ENCODE assay signal across 26 mouse cellular contexts in the genomic region with DNA sequence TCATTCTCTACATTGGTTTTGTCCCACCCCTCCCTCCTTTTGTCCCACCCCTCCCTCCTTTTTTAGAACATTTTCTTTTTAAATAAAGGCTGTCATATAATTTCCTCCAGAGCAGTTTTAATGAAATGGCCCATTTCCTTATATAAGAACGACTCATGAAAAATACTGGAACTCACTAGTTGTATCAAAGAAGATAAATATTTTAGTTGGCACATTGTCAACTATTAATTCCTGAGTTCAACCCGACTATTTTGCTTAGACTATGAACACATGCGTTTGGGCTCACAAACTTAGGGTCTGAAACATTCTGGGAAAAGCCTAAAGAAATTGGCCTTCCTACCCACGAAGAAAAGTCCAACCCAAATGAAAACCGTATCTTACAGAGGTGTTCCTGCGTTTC. TPM values are rescaled to one million over a fixed set of nuclear protein-coding genes. Genes with fewer than 3 reads are reported as not detected.
DNase-seq lines count a peak whose midpoint lies in the region; ATAC-seq and TF ChIP-seq lines count a peak whose summit lies in the region.
"Had no signal": no experiment of that assay in that cellular context is flagged by ENCODE, and none has a peak within 500 bp of the region (broad histone marks: within the 10 kb centered on the region; RNA-seq: fewer than 3 reads in every experiment).

No protein-coding gene starts in this region.

- no peak overlapping the region for H3K9ac ChIP-seq in heart, embryonic 12.5 days
- no peak overlapping the region for H3K9ac ChIP-seq in limb, embryonic 13.5 days
- H3K9ac ChIP-seq: hindbrain, embryonic 13.5 days; limb, embryonic 12.5 days; liver, embryonic 14.5 days; neural tube, embryonic 15.5 days had no signal

- ATAC-seq in heart, embryonic 12.5 days (ENCODE audit: insufficient number of reproducible peaks, low FRiP score): no peak
- 0 out of 2 replicates have a peak, but pooled peaks have one; percentile 36 for ATAC-seq in limb, embryonic 13.5 days (ENCODE audit: low FRiP score, low read depth)
- ATAC-seq: activated CD4-positive, CD25-positive, alpha-beta regulatory T cell, adult 4 months; forebrain, embryonic 14.5 days; lung, postnatal 0 days had no signal

- DNase-seq in heart, postnatal 4 days: peak; percentile 3
- DNase-seq in limb, embryonic 10.5 days (ENCODE audit: low spot score): no peak
- peak; percentile 58 for DNase-seq in NIH3T3 (ENCODE audit: low read depth)
- DNase-seq: adrenal gland, adult 2 months; adrenal gland, postnatal 36 days; B cell, adult 2 months; cerebellum, adult 2 months; cerebellum, postnatal 14 days; gastrocnemius, postnatal 14 days; kidney, adult 11 months; kidney, postnatal 25 days; midbrain, embryonic 14.5 days; retina, postnatal 1 day; right cerebral cortex, postnatal 14 days; thymus, postnatal 4 days had no signal

- H3K27ac ChIP-seq in heart, embryonic 12.5 days (ENCODE audit: poor library complexity, severe bottlenecking): no peak overlapping the region
- no peak overlapping the region for H3K27ac ChIP-seq in limb, embryonic 13.5 days
- H3K27ac ChIP-seq in limb, embryonic 10.5 days: no peak overlapping the region
- peak overlapping the region; percentile 70 for H3K27ac ChIP-seq in embryonic fibroblast, embryonic 13.5 days (ENCODE audit: insufficient read depth, low read length)
- H3K27ac ChIP-seq: heart, embryonic 10.5 days; hindbrain, embryonic 13.5 days; limb, embryonic 12.5 days; liver, embryonic 14.5 days; neural tube, embryonic 15.5 days had no signal

- WGBS in heart, embryonic 12.5 days: 62% methylated on average over 6 of the region's 6 CpGs
- WGBS in limb, embryonic 13.5 days: 60% methylated on average over 6 of the region's 6 CpGs
- WGBS in limb, embryonic 10.5 days: 91% methylated on average over 6 of the region's 6 CpGs

- no peak overlapping the region for H3K4me2 ChIP-seq in heart, embryonic 12.5 days
- H3K4me2 ChIP-seq in limb, embryonic 13.5 days (replicated peaks): no peak overlapping the region
- H3K4me2 ChIP-seq: hindbrain, embryonic 13.5 days; limb, embryonic 12.5 days; neural tube, embryonic 15.5 days had no signal

- no peak for TF ChIP-seq CTCF in embryonic fibroblast, embryonic 13.5 days (IDR thresholded peaks at IDR 0.05; ENCODE audit: borderline replicate concordance, insufficient read depth, low read length)

- H3K36me3 ChIP-seq in heart, embryonic 12.5 days: no peaks in the 10 kb centered on the region
- no peaks in the 10 kb centered on the region for H3K36me3 ChIP-seq in limb, embryonic 13.5 days
- no peaks in the 10 kb centered on the region for H3K36me3 ChIP-seq in limb, embryonic 10.5 days
- H3K36me3 ChIP-seq: heart, embryonic 10.5 days; hindbrain, embryonic 13.5 days; limb, embryonic 12.5 days; neural tube, embryonic 15.5 days had no signal

- peaks cover 5% of the 10 kb centered on the region for H3K4me1 ChIP-seq in heart, embryonic 12.5 days (replicated peaks)
- H3K4me1 ChIP-seq in limb, embryonic 13.5 days: peaks cover 8% of the 10 kb centered on the region
- no peaks in the 10 kb centered on the region for H3K4me1 ChIP-seq in limb, embryonic 10.5 days
- peaks cover 16% of the 10 kb centered on the region for H3K4me1 ChIP-seq in embryonic fibroblast, embryonic 13.5 days (ENCODE audit: control insufficient read depth, insufficient read depth, low read length)
- H3K4me1 ChIP-seq: hindbrain, embryonic 13.5 days; neural tube, embryonic 15.5 days had no signal

- H3K27me3 ChIP-seq in heart, embryonic 12.5 days (replicated peaks): no peaks in the 10 kb centered on the region
- no peaks in the 10 kb centered on the region for H3K27me3 ChIP-seq in limb, embryonic 13.5 days
- no peaks in the 10 kb centered on the region for H3K27me3 ChIP-seq in limb, embryonic 10.5 days (ENCODE audit: low read depth, poor library complexity, severe bottlenecking)
- H3K27me3 ChIP-seq: hindbrain, embryonic 13.5 days; limb, embryonic 12.5 days; neural tube, embryonic 15.5 days had no signal

- no peak overlapping the region for H3K4me3 ChIP-seq in heart, embryonic 12.5 days
- H3K4me3 ChIP-seq in limb, embryonic 13.5 days: no peak overlapping the region
- H3K4me3 ChIP-seq in limb, embryonic 10.5 days: no peak overlapping the region
- H3K4me3 ChIP-seq in embryonic fibroblast, embryonic 13.5 days (ENCODE audit: insufficient read depth, low read length): no peak overlapping the region
- H3K4me3 ChIP-seq: heart, embryonic 10.5 days; hindbrain, embryonic 13.5 days; limb, embryonic 12.5 days; neural tube, embryonic 15.5 days had no signal

- TF ChIP-seq POLR2A in embryonic fibroblast, embryonic 13.5 days (IDR thresholded peaks at IDR 0.05; ENCODE audit: low read depth, low read length): no peak

- H3K9me3 ChIP-seq in heart, embryonic 12.5 days (replicated peaks): no peaks in the 10 kb centered on the region
- H3K9me3 ChIP-seq in limb, embryonic 13.5 days: no peaks in the 10 kb centered on the region
- no peaks in the 10 kb centered on the region for H3K9me3 ChIP-seq in limb, embryonic 10.5 days (replicated peaks)
- H3K9me3 ChIP-seq: heart, embryonic 10.5 days; hindbrain, embryonic 13.5 days; limb, embryonic 12.5 days; neural tube, embryonic 15.5 days had no signal

RNA-seq across cellular contexts. Expression of a gene that starts 6.5 kb away (rescaled TPM):
- total RNA-seq in heart, postnatal 4 days (2021): 100 to 1,000 TPM; 149 to 157 TPM
- 79.3 and 84.2 TPM in 2 replicates for polyA plus RNA-seq in heart, embryonic 12.5 days (2016; fragmentation: Nextera tagmentation; extraction: Ambion mirVana)
- 31.8 and 41.1 TPM in 2 replicates for polyA plus RNA-seq in limb, embryonic 13.5 days (2015; fragmentation: Nextera tagmentation; extraction: Ambion mirVana)
- 16.1 and 21.3 TPM in 2 replicates for polyA plus RNA-seq in limb, embryonic 10.5 days (2016; fragmentation: Nextera tagmentation; extraction: Ambion mirVana)
- polyA plus RNA-seq in embryonic fibroblast, embryonic 13.5 days (2011; ENCODE audit: insufficient read length, low read depth, missing spikeins): 363 and 515 TPM in 2 replicates
